Mouse (Mus musculus): ENCODE measurements around the gene Sgpp2.

The Sgpp2 gene

GRCm38 (mm10) chr1:78337726-78338125 lies 27.6 kb downstream of the Sgpp2 start:
- DNase-seq (ENCODE audit: extremely low read depth, insufficient read length, low spot score), result no peak

GRCm38 (mm10) chr1:78338212-78338611 lies 28.1 kb downstream of the Sgpp2 start:
- DNase-seq (ENCODE audit: extremely low read depth, insufficient read length, low spot score), result no peak

GRCm38 (mm10) chr1:78339941-78340340 lies 29.8 kb downstream of the Sgpp2 start:
- DNase-seq (ENCODE audit: extremely low read depth, insufficient read length, low spot score), result no peak

GRCm38 (mm10) chr1:78340584-78340983 lies 30.4 kb downstream of the Sgpp2 start:
- DNase-seq (ENCODE audit: extremely low read depth, insufficient read length, low spot score), result no peak

- peak; percentile 93 for DNase-seq (ENCODE audit: extremely low read depth, insufficient read length, low spot score)
Measured at GRCm38 (mm10) chr1:78347317-78347806, 37.2 kb downstream of the Sgpp2 start.

GRCm38 (mm10) chr1:78349219-78349618 lies 39.1 kb downstream of the Sgpp2 start:
- no peak for DNase-seq (ENCODE audit: extremely low read depth, insufficient read length, low spot score)

GRCm38 (mm10) chr1:78353254-78353653 lies 43.1 kb downstream of the Sgpp2 start:
- DNase-seq (ENCODE audit: extremely low read depth, insufficient read length, low spot score), result no peak

GRCm38 (mm10) chr1:78355123-78355522 lies 45.0 kb downstream of the Sgpp2 start:
- no peak for DNase-seq (ENCODE audit: extremely low read depth, insufficient read length, low spot score)

- DNase-seq (ENCODE audit: extremely low read depth, insufficient read length, low spot score), result no peak
Measured at GRCm38 (mm10) chr1:78357415-78357814, 47.3 kb downstream of the Sgpp2 start.

GRCm38 (mm10) chr1:78357868-78358267 lies 47.7 kb downstream of the Sgpp2 start:
- DNase-seq (ENCODE audit: extremely low read depth, insufficient read length, low spot score), result no peak

GRCm38 (mm10) chr1:78363965-78364889 lies 54.1 kb downstream of the Sgpp2 start:
- no peak for DNase-seq (ENCODE audit: extremely low read depth, insufficient read length, low spot score)

GRCm38 (mm10) chr1:78367806-78368205 lies 57.7 kb downstream of the Sgpp2 start:
- DNase-seq (ENCODE audit: extremely low read depth, insufficient read length, low spot score), result no peak

- no peak for DNase-seq (ENCODE audit: extremely low read depth, insufficient read length, low spot score)
Measured at GRCm38 (mm10) chr1:78370121-78370520, 60.0 kb downstream of the Sgpp2 start.

GRCm38 (mm10) chr1:78371569-78372236 lies 61.6 kb downstream of the Sgpp2 start:
- DNase-seq (ENCODE audit: extremely low read depth, insufficient read length, low spot score), result peak; percentile 16

GRCm38 (mm10) chr1:78372316-78372715 lies 62.2 kb downstream of the Sgpp2 start:
- no peak for DNase-seq (ENCODE audit: extremely low read depth, insufficient read length, low spot score)

- DNase-seq (ENCODE audit: extremely low read depth, insufficient read length, low spot score), result no peak
Measured at GRCm38 (mm10) chr1:78373836-78374235, 63.7 kb downstream of the Sgpp2 start.

- DNase-seq (ENCODE audit: extremely low read depth, insufficient read length, low spot score), result no peak
Measured at GRCm38 (mm10) chr1:78375058-78375457, 64.9 kb downstream of the Sgpp2 start.

GRCm38 (mm10) chr1:78380950-78381349 lies 70.8 kb downstream of the Sgpp2 start:
- no peak for DNase-seq (ENCODE audit: extremely low read depth, insufficient read length, low spot score)

- no peak for DNase-seq (ENCODE audit: extremely low read depth, insufficient read length, low spot score)
Measured at GRCm38 (mm10) chr1:78387854-78388253, 77.7 kb downstream of the Sgpp2 start.

GRCm38 (mm10) chr1:78388848-78389247 lies 78.7 kb downstream of the Sgpp2 start:
- DNase-seq (ENCODE audit: extremely low read depth, insufficient read length, low spot score), result no peak

- peak; percentile 72 for DNase-seq (ENCODE audit: extremely low read depth, insufficient read length, low spot score)
Measured at GRCm38 (mm10) chr1:78395191-78395735, 85.1 kb downstream of the Sgpp2 start.

Data from 3134 (cell line).